Mouse (Mus musculus) ES-CJ7 (cell line): ENCODE data around the gene Ccdc137.

ENCODE experiments used
- DNase-seq: peaks from one replicate; pipeline ENCODE4 v3.0.0; 2011; ENCODE audit warnings: low read depth, low spot score

The Ccdc137 gene

GRCm38 (mm10) chr11:120458847-120459597 lies 1.1 kb downstream of the Ccdc137 start:
- peak; percentile 48 for DNase-seq

GRCm38 (mm10) chr11:120463536-120463935 lies 5.6 kb downstream of the Ccdc137 start:
- DNase-seq = no peak

- DNase-seq = no peak
These were observed 6.5 kb downstream of the Ccdc137 start for GRCm38 (mm10) chr11:120464365-120464764.

DNA sequence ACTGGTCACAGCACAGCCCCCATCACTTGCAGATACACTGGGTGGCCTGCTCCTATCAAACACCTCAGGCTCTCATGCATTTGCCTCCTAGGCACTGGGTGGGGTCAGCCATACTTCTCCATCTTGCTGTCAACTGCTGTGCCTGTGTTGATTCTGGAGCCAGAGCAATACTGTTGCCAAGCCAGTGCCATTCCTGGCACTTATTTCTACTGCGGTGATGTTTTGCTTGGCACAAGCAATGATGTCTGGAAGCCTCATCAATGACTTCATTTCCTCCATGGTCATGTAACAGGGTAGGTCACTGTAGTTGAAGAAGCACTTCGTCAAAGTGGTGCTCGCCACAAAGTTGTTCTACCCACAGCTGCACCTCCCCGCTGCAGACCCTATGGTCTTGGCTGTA lies 7.6 kb downstream of the Ccdc137 start:
- DNase-seq = no peak

DNA sequence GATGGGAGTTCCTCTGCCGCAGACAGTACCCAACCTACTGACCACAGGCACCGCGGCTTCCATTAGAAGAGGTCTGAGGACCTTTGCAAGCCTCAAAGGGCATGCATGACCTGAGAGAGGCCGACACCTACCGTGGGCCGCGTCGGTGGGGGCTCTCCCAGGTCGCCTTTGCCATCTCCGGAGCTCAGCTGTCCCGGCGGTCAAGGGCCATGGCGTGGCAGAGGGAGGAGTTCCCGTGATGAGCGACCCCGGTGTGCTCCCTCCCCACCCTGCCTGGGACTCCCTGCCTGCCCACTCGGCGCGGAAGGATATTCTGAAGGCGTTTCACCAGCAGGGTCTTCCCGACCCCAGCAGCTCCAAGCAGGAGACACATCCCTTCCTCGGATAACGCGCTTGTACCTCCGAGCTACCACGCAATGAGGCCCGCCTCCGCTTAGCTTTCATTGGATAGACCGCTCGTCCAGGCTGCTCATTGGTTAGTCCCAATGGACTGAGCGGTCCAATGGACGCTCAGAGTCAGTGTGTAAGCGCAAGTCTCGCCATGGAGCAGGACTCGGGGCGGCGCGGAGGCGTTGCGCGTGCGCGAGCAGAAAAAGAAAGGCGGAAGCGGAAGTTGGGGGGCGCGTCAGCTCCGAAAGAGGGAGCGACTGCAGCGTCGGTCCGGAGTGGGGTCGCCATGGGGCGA lies 9.3 kb downstream of the Ccdc137 start, which contains the start of gene Arl16:
Gene Arl16 (minus strand): TSS at position 557 of the 685 bp plus-strand sequence.
- DNase-seq = peak; percentile 100

DNA sequence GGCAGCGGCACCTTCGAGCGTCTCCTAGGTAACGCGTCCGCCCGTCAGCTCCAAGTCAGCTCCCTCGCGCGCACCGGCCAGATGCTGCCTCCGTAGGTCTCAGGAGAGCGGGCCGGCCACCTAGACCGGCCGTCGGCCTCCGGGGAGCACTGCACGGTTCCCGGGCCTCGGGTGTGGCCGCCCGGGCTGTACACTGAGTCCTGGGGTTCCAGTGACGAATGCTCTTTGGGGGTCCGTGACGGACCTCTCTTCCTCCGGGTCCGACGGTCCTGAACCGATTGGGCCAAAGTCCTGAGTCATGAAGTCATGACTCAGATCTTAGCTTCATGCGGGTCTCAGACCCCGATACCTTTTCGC lies 9.8 kb downstream of the Ccdc137 start:
- DNase-seq = no peak

- DNase-seq = no peak
These were observed 14.1 kb downstream of the Ccdc137 start for GRCm38 (mm10) chr11:120472052-120472451.

DNA sequence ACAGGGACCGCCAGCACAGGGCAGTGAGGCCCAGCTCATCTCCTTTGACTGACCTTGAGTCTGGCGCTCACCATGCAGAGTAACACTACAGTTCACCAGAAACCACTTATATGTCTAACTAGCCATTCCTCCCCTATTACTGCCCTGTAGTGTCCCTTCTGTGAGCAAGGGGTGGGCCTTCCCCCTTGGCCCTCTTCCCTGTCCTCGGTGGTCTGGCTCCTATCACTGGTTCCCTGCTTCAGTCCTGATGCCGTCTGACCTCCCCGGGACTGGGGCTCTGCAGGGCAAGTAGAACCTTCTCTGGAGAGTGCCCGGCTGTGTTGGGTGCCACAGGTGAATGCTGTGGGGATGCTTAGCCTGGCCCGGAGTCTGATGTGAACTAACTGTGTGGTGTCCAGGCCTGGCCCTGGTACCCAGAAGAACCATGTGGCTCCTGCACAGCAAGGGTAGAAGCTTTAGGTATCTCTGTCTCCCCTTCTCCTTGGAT lies 25.6 kb downstream of the Ccdc137 start:
- no peak for DNase-seq

DNA sequence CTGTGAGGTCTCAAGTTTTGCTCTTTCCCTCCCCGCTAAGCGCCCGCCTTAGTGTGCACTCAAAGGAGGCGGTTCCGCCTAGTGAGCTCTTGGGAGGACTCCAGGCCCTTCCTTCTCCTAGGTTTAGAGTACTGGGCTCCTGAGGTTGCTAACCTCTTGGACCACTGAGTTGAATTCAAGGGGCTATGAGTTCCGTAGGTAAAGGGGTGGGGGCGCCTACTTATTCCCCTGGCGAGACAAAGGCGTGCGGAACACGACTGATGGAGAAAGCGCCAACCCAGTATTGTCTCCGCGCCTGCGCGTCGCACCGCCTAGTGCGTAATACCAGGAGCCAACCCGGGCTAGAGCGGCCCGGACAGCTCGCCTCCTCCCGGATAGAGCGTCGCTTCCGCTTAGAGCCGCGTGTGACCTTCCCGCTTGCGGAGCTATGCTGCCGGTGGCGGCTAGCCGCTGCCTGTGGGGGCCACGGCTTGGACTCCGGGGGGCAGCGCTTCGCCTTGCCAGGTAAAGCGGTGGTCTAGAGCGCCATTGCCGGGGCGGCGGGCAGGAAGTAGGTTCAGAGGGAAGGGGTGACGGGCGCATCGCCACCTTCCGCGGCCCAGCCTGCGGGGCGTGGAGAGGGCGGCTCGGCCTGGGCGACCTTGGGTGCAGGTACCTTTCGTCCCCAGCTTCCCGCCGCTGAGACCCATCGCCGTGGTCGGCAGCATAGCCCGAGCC lies 26.5 kb downstream of the Ccdc137 start, which contains the start of gene Mrpl12:
Gene Mrpl12 (plus strand): TSS at position 349 of the 717 bp plus-strand sequence.
- peak; percentile 97 for DNase-seq

DNA sequence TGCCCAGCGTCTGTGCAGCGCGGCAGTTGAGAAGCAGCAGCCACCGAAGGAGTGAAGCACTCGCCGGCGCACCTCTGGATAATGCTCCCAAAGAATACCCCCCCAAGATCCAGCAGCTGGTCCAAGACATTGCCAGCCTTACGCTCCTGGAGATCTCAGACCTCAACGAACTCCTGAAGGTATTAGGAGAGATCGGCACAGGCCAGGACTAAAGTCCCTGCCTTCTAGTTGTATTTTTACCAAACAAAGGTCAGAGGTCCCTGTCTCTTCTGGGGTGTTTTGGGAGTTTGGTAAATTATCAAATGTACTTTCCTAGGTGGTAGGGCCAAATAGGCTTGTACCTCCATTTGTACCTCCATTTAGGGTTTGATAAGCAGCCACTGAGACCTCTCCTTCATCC lies 27.3 kb downstream of the Ccdc137 start:
- no peak for DNase-seq

- peak; percentile 34 for DNase-seq
These were observed 30.6 kb downstream of the Ccdc137 start for GRCm38 (mm10) chr11:120488516-120488915.

- DNase-seq = peak; percentile 86
These were observed 31.3 kb downstream of the Ccdc137 start for GRCm38 (mm10) chr11:120489054-120489761.

GRCm38 (mm10) chr11:120490291-120491046 lies 32.6 kb downstream of the Ccdc137 start:
- peak; percentile 42 for DNase-seq

- DNase-seq = peak; percentile 88
These were observed 33.6 kb downstream of the Ccdc137 start, which contains the start of gene Slc25a10 for GRCm38 (mm10) chr11:120491317-120492023. Slc25a10 (plus strand) TSS chr11:120491840.

GRCm38 (mm10) chr11:120492024-120492877 lies 34.3 kb downstream of the Ccdc137 start:
- peak; percentile 50 for DNase-seq

- no peak for DNase-seq
These were observed 34.9 kb downstream of the Ccdc137 start for GRCm38 (mm10) chr11:120492878-120493203.

DNA sequence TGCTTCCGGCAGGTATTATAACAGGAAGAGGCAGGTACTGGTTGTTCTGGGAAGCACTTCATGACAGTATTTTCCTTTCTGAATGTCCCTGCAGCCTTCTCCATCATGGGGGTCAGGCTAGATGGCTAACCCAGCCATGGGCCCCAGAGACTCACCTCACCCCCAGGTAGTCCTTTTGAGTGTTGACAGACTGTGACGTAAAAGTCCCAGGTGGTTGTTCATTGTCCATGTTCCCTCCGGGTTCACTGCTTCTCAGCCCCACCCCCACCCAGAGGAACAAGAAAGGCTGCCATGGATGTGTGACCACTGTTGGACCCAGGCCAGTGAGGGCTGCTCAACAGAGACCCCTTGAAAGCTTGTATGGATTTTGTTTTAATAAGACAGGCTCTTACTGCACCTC lies 35.4 kb downstream of the Ccdc137 start:
- no peak for DNase-seq

GRCm38 (mm10) chr11:120493911-120494310 lies 36.0 kb downstream of the Ccdc137 start:
- no peak for DNase-seq

GRCm38 (mm10) chr11:120497436-120497835 lies 39.5 kb downstream of the Ccdc137 start:
- DNase-seq = no peak
